Mouse (Mus musculus): ENCODE data around the gene Birc3. TPM values are rescaled to one million over a fixed set of nuclear protein-coding genes. Genes with fewer than 3 reads are reported as not detected.

The Birc3 gene
- polyA plus RNA-seq, 1 experiment: 0.14 TPM

DNA sequence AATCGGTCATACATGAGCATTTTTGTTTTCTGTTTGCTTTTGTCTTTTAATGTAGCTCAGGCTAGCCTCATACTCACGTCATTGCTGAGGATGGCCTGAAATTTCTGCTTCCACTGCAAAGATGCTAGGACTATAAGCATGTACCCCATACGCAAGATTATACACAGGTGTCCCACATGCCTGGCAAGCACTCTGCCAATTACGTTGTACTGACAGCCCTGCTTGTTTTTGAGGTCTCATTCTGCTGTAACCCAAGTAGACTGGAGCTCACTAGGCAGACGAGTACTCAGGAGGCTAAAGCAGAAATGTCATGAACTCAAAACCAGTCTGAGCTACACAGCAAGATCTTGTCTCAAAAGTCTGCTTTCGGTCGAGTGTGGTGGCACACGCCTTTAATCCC lies 21.1 kb downstream of the Birc3 start:
- Histone ChIP-seq H3K4me3 (no peak overlapping the region), H3K36me3 (ENCODE audit: control insufficient read depth, insufficient read depth) (no peaks in the 10 kb centered on the region), H3ac (ENCODE audit: control insufficient read depth, insufficient read length) (no peak overlapping the region), H3K27me3 (ENCODE audit: control insufficient read depth, insufficient read depth, insufficient read length) (no peaks in the 10 kb centered on the region), H3K4me2 (ENCODE audit: low read depth) (no peak overlapping the region), H3K79me2 (ENCODE audit: control insufficient read depth, insufficient read depth) (no peaks in the 10 kb centered on the region)
- TF ChIP-seq E2F4 (IDR thresholded peaks at IDR 0.05; ENCODE audit: insufficient read depth) (no peak), SRF (IDR thresholded peaks at IDR 0.05; ENCODE audit: control insufficient read depth, insufficient read length, low read depth) (no peak), CEBPB (IDR thresholded peaks at IDR 0.05; ENCODE audit: insufficient read depth, poor library complexity, severe bottlenecking) (no peak), MYOD1 (IDR thresholded peaks at IDR 0.05; ENCODE audit: control insufficient read depth in 1 of 3, insufficient read length in 2 of 3, low read depth in 2 of 3) (no peak), USF1 (IDR thresholded peaks at IDR 0.05; ENCODE audit: low read depth) (no peak), TCF3 (IDR thresholded peaks at IDR 0.05; ENCODE audit: insufficient read length, low read depth) (no peak), POLR2AphosphoS2 (IDR thresholded peaks at IDR 0.05; ENCODE audit: insufficient read length, low read depth) (no peak)

DNA sequence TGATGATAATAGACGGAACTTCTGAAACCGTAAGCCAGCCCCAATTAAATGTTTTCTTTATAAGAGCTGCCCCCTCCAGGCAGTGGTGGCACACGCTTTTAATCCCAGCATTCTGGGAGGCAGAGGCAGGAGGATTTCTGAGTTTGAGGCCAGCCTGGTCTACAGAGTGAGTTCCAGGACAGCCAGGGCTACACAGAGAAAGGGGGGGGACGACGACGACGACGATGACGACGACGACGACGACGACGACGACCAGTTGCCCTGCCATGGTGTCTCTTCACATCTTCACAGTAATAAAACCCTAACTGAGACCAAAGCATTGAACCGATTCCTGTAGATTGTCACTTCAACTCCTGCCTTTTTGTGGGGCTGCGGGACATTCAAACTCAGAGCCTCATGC lies 24.8 kb downstream of the Birc3 start:
- Histone ChIP-seq H3K4me3 (no peak overlapping the region), H3K36me3 (ENCODE audit: control insufficient read depth, insufficient read depth) (no peaks in the 10 kb centered on the region), H3K4me2 (ENCODE audit: low read depth) (no peak overlapping the region), H3ac (ENCODE audit: control insufficient read depth, insufficient read length) (no peak overlapping the region), H3K27me3 (ENCODE audit: control insufficient read depth, insufficient read depth, insufficient read length) (no peaks in the 10 kb centered on the region), H3K79me2 (ENCODE audit: control insufficient read depth, insufficient read depth) (no peaks in the 10 kb centered on the region)
- no peak for TF ChIP-seq TCF12 (IDR thresholded peaks at IDR 0.05; ENCODE audit: insufficient read depth, poor library complexity, severe bottlenecking)
- TF ChIP-seq MAX (IDR thresholded peaks at IDR 0.05; ENCODE audit: low read depth): no peak
- TF ChIP-seq SRF (IDR thresholded peaks at IDR 0.05; ENCODE audit: control insufficient read depth, insufficient read length, low read depth): no peak
- no peak for TF ChIP-seq MYOD1 (IDR thresholded peaks at IDR 0.05; ENCODE audit: control insufficient read depth in 1 of 3, insufficient read length in 2 of 3, low read depth in 2 of 3)
- TF ChIP-seq USF1 (IDR thresholded peaks at IDR 0.05; ENCODE audit: low read depth): no peak
- TF ChIP-seq E2F4 (IDR thresholded peaks at IDR 0.05; ENCODE audit: insufficient read depth): no peak
- TF ChIP-seq TCF3 (IDR thresholded peaks at IDR 0.05; ENCODE audit: insufficient read length, low read depth): no peak
- no peak for TF ChIP-seq MYOG (IDR thresholded peaks at IDR 0.05; ENCODE audit: control insufficient read depth in 1 of 3, insufficient read depth in 1 of 3, insufficient read length in 2 of 3, low read depth in 2 of 3)
- TF ChIP-seq CEBPB (IDR thresholded peaks at IDR 0.05; ENCODE audit: insufficient read depth, poor library complexity, severe bottlenecking): no peak
- TF ChIP-seq REST (IDR thresholded peaks at IDR 0.05; ENCODE audit: insufficient read depth, insufficient read length): no peak
- TF ChIP-seq POLR2A (IDR thresholded peaks at IDR 0.05; ENCODE audit: insufficient read length, low read depth): no peak
- no peak for TF ChIP-seq POLR2AphosphoS2 (IDR thresholded peaks at IDR 0.05; ENCODE audit: insufficient read length, low read depth)

- no peak overlapping the region for H3K4me2 ChIP-seq (ENCODE audit: low read depth)
- no peaks in the 10 kb centered on the region for H3K36me3 ChIP-seq (ENCODE audit: control insufficient read depth, insufficient read depth)
- H3K79me2 ChIP-seq (ENCODE audit: control insufficient read depth, insufficient read depth): no peaks in the 10 kb centered on the region
- no peak overlapping the region for H3K4me3 ChIP-seq
- no peak overlapping the region for H3ac ChIP-seq (ENCODE audit: control insufficient read depth, insufficient read length)
- no peak for TF ChIP-seq SRF (IDR thresholded peaks at IDR 0.05; ENCODE audit: control insufficient read depth, insufficient read length, low read depth)
- TF ChIP-seq MAX (IDR thresholded peaks at IDR 0.05; ENCODE audit: low read depth): no peak
- TF ChIP-seq REST (IDR thresholded peaks at IDR 0.05; ENCODE audit: insufficient read depth, insufficient read length): no peak
- no peak for TF ChIP-seq USF1 (IDR thresholded peaks at IDR 0.05; ENCODE audit: low read depth)
- no peak for TF ChIP-seq CEBPB (IDR thresholded peaks at IDR 0.05; ENCODE audit: insufficient read depth, poor library complexity, severe bottlenecking)
- no peak for TF ChIP-seq TCF3 (IDR thresholded peaks at IDR 0.05; ENCODE audit: insufficient read length, low read depth)
- TF ChIP-seq POLR2A (IDR thresholded peaks at IDR 0.05; ENCODE audit: insufficient read length, low read depth): no peak
- no peak for TF ChIP-seq MYOG (IDR thresholded peaks at IDR 0.05; ENCODE audit: control insufficient read depth in 1 of 3, insufficient read depth in 1 of 3, insufficient read length in 2 of 3, low read depth in 2 of 3)
- no peak for TF ChIP-seq E2F4 (IDR thresholded peaks at IDR 0.05; ENCODE audit: insufficient read depth)
- no peaks in the 10 kb centered on the region for H3K27me3 ChIP-seq (ENCODE audit: control insufficient read depth, insufficient read depth, insufficient read length)
These were observed 26.3 kb downstream of the Birc3 start for GRCm38 (mm10) chr9:7846667-7847199.

DNA sequence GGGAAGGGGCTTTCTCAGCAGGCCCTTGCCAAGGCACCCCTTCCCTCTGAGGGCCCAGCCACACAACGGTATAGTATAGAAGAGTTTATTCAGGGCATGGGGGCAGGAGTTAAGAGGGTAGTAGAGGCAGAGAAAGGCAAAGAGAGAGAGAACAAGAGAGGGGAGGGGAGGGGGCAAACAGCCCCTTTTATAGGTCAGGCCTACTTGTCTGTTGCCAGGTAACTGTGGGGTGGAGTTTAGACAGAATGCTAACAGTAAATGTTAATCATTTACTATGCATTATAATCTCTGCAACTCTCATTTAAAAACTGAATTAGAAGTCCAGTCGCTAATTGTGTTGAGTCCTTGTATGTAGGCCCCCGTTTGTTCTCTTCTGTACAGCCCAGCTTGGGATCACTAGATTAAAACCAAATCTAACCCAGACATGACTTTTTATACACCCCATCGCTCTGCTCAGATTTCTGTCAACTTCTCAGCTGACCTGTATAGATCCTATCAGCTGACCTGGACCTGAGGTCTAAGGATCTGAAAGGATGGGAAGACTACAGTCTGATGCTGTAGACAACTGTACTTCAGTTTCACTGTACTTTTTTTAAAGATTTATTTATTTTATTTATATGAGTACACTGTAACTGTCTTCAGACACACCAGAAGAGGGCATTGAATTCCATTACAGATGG lies 27.6 kb downstream of the Birc3 start:
- H3K36me3 ChIP-seq (ENCODE audit: control insufficient read depth, insufficient read depth): no peaks in the 10 kb centered on the region
- TF ChIP-seq CEBPB (IDR thresholded peaks at IDR 0.05; ENCODE audit: insufficient read depth, poor library complexity, severe bottlenecking): no peak
- TF ChIP-seq POLR2A (IDR thresholded peaks at IDR 0.05; ENCODE audit: insufficient read length, low read depth): no peak
- no peak for TF ChIP-seq TCF12 (IDR thresholded peaks at IDR 0.05; ENCODE audit: insufficient read depth, poor library complexity, severe bottlenecking)
- TF ChIP-seq TCF3 (IDR thresholded peaks at IDR 0.05; ENCODE audit: insufficient read length, low read depth): no peak
- TF ChIP-seq MYOG (IDR thresholded peaks at IDR 0.05; ENCODE audit: control insufficient read depth in 1 of 3, insufficient read depth in 1 of 3, insufficient read length in 2 of 3, low read depth in 2 of 3): no peak
- TF ChIP-seq REST (IDR thresholded peaks at IDR 0.05; ENCODE audit: insufficient read depth, insufficient read length): no peak
- TF ChIP-seq MYOD1 (IDR thresholded peaks at IDR 0.05; ENCODE audit: control insufficient read depth in 1 of 3, insufficient read length in 2 of 3, low read depth in 2 of 3): no peak
- TF ChIP-seq POLR2AphosphoS2 (IDR thresholded peaks at IDR 0.05; ENCODE audit: insufficient read length, low read depth): no peak
- TF ChIP-seq E2F4 (IDR thresholded peaks at IDR 0.05; ENCODE audit: insufficient read depth): no peak
- no peak for TF ChIP-seq MAX (IDR thresholded peaks at IDR 0.05; ENCODE audit: low read depth)
- no peak for TF ChIP-seq USF1 (IDR thresholded peaks at IDR 0.05; ENCODE audit: low read depth)
- TF ChIP-seq SRF (IDR thresholded peaks at IDR 0.05; ENCODE audit: control insufficient read depth, insufficient read length, low read depth): no peak

More for the DNA sequence above, 27.6 kb downstream of the Birc3 start:
- Histone ChIP-seq H3K27me3 (ENCODE audit: control insufficient read depth, insufficient read depth, insufficient read length) (no peaks in the 10 kb centered on the region), H3K79me2 (ENCODE audit: control insufficient read depth, insufficient read depth) (no peaks in the 10 kb centered on the region), H3K4me2 (ENCODE audit: low read depth) (no peak overlapping the region), H3ac (ENCODE audit: control insufficient read depth, insufficient read length) (no peak overlapping the region), H3K4me3 (no peak overlapping the region)
